Mouse (Mus musculus) limb, embryonic 11.5 days (tissue): ENCODE data around the gene Plpp4. TPM values are rescaled to one million over a fixed set of nuclear protein-coding genes. Genes with fewer than 3 reads are reported as not detected.
A peak's percentile ranks its signal among the peaks of the same experiment; 100 is the strongest.

Source experiments
- ATAC-seq: fragments of 200-750 bp; cut with Nextera tagmentation; 2 replicates; pipeline ENCODE4 v1.8.0; 2017; ENCODE audit warnings: low read depth; ENCODE audit not compliant: insufficient number of reproducible peaks, low FRiP score, low TSS enrichment
- DNase-seq: peaks from one replicate; pipeline ENCODE4 v3.0.0-alpha.2; 2015; ENCODE audit warnings: low spot score
- H3K27ac ChIP-seq: fragments of 300-500 bp; sonication (generic); replicated peaks from 2 replicates; pipeline ENCODE4 v1.5.1; 2014; ENCODE audit warnings: low read depth, mild to moderate bottlenecking, low read length
- H3K27me3 ChIP-seq: fragments of 300-500 bp; sonication (generic); 2 replicates; pipeline ENCODE4 v1.6.1; 2014; ENCODE audit warnings: mild to moderate bottlenecking, low read length, mixed read lengths; ENCODE audit not compliant: control insufficient read depth, insufficient read depth
- H3K36me3 ChIP-seq: fragments of 300-500 bp; sonication (generic); 2 replicates; pipeline ENCODE4 v1.6.1; 2014; ENCODE audit warnings: mild to moderate bottlenecking, low read length, moderate library complexity, mixed read lengths; ENCODE audit not compliant: control insufficient read depth, insufficient read depth
- H3K4me1 ChIP-seq: fragments of 300-500 bp; sonication (generic); 2 replicates; pipeline ENCODE4 v1.6.1; 2014; ENCODE audit warnings: low read length, mixed read lengths; ENCODE audit not compliant: control insufficient read depth, insufficient read depth
- H3K4me2 ChIP-seq: fragments of 300-500 bp; sonication (generic); 2 replicates; pipeline ENCODE4 v1.6.1; 2014; ENCODE audit warnings: low read depth, mild to moderate bottlenecking, moderate library complexity; ENCODE audit not compliant: severe bottlenecking
- H3K4me3 ChIP-seq: fragments of 300-500 bp; sonication (generic); 2 replicates; pipeline ENCODE4 v1.5.1; 2014; ENCODE audit warnings: low read depth, low read length
- H3K9ac ChIP-seq: fragments of 300-500 bp; sonication (generic); 2 replicates; pipeline ENCODE4 v1.6.1; 2014; ENCODE audit warnings: mild to moderate bottlenecking, low read length
- H3K9me3 ChIP-seq: fragments of 300-500 bp; sonication (generic); 2 replicates; pipeline ENCODE4 v1.6.1; 2016; ENCODE audit warnings: low read length; ENCODE audit not compliant: control insufficient read depth
- WGBS: fragments of 180-500 bp; shearing (Covaris S2); extraction: QIAGEN DNeasy Blood & Tissue Kit; methylation state at CpG from one replicate; pipeline ENCODE4 v1.1.7; 2014; 5-methylcytosine and 5-hydroxymethylcytosine counted together
- polyA plus RNA-seq: library from polyadenylated mRNA; unstranded; fragments of >200 nt; fragmentation: Nextera tagmentation; extraction: Ambion mirVana; gene quantifications from 2 replicates; pipeline ENCODE4 v1.2.1, GENCODE M21; 2014

The Plpp4 gene
- polyA plus RNA-seq, 1 experiment from 2014 or later, result 0.41 TPM

DNA sequence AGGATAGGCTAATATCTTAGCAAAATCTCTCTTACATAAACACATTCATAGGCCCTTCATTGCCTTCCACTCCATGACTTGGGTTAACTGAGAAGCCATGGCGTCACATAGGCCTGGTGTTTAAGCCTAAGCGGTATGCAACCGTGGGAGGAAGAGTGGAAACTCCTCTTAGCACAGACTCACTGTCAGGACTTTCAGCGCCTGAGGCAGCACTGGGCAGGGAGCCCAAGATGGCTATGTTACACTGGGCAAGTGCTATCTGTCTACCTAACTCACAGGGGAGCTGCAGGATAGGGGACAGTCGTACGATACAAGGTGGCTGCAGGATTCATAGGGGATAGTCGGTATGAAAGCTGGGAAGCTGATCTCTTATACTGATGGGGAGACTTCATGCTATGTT is 142.2 kb downstream of the Plpp4 start:
- Histone ChIP-seq H3K36me3 (no peaks in the 10 kb centered on the region), H3K27ac (no peak overlapping the region), H3K4me1 (no peaks in the 10 kb centered on the region), H3K9ac (no peak overlapping the region), H3K4me2 (no peak overlapping the region), H3K27me3 (no peaks in the 10 kb centered on the region), H3K9me3 (no peaks in the 10 kb centered on the region), H3K4me3 (no peak overlapping the region)
- ATAC-seq, result no peak
- 89% methylated on average over 7 of the region's 7 CpGs for WGBS
- no peak for DNase-seq

DNA sequence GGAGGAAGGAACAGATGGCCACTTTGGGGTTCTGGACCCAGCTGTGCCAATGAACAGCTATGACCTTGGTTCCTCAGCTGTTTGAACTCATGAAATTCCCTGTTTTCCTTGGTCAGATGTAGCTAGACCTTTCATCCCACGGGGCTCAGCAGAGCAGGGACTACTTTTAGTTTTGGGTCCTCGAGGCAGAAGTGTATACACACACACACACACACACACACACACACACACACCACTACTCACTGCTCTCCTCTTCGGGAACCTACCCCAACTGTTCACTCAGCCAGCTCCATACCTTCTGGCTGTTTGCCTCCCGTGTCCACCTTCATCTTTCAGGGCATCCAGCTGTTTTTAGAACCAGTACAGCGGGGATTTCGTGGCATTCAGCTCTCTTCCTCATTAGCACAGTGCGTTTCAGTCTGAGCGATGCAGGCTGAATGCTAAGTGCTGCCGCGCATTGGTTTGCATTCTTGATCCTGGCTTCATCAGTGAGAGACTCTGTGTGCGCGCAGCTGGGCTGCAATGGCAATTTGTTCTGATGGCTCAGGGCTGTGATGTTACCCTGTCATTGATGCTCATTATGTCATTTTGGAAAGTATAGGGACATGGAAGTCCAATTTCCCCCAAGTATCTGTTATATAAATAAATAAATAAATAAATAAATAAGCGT is 146.0 kb downstream of the Plpp4 start:
- ATAC-seq (no peak), DNase-seq (no peak)
- 82% methylated on average over 13 of the region's 13 CpGs for WGBS
- no peak overlapping the region for H3K4me3 ChIP-seq
- H3K9ac ChIP-seq, result no peak overlapping the region
- H3K36me3 ChIP-seq, result no peaks in the 10 kb centered on the region
- H3K27ac ChIP-seq, result no peak overlapping the region
- H3K27me3 ChIP-seq, result no peaks in the 10 kb centered on the region
- H3K9me3 ChIP-seq, result no peaks in the 10 kb centered on the region
- no peak overlapping the region for H3K4me2 ChIP-seq
- H3K4me1 ChIP-seq, result no peaks in the 10 kb centered on the region

DNA sequence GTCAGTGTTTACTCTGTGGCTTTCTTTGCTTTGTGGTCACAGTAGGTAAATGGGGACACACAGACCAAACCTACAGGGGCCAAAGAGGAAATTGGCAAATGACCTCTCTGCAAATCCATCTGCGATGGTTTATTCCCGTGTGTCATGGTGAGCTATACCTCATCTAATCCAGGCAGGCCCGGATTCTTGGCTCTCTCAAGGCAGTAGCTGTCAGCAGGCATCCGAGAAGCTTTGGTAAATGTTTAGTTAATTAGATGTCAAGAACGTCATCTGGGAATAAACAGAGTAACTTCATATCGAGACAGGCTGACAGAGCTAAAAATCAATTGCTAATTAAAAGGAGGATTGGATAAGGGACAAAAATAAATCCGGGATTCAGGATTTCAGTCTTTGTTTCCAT is 149.2 kb downstream of the Plpp4 start:
- no peak overlapping the region for H3K27ac ChIP-seq
- H3K36me3 ChIP-seq, result no peaks in the 10 kb centered on the region
- no peak for ATAC-seq
- H3K4me3 ChIP-seq, result no peak overlapping the region
- no peak overlapping the region for H3K9ac ChIP-seq
- 70% methylated on average over 7 of the region's 7 CpGs for WGBS
- no peaks in the 10 kb centered on the region for H3K4me1 ChIP-seq
- H3K27me3 ChIP-seq, result no peaks in the 10 kb centered on the region
- no peak for DNase-seq
- no peaks in the 10 kb centered on the region for H3K9me3 ChIP-seq
- H3K4me2 ChIP-seq, result no peak overlapping the region

DNA sequence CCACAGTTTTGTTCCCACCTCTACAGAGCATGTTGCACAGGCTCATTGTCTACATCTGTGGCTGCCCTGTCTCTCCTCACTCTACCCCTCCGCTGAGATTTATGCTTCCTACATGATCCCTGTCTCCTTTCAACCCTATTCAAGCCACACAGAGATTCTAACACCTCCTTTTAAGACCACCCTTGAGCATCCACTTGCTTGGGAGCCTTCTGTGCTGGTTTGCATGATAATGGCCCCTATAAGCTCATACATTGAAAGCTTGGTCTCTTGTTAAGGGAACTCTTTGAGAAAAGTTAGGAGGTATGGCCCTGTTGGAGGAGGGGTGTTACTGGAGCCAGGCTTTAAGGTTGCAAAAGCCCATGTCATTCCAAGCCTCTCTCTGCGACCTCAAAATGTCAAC is 155.9 kb downstream of the Plpp4 start:
- Histone ChIP-seq H3K27me3 (no peaks in the 10 kb centered on the region), H3K4me2 (no peak overlapping the region), H3K9me3 (no peaks in the 10 kb centered on the region; the same call in 1 of the 2 replicates), H3K4me1 (no peaks in the 10 kb centered on the region), H3K4me3 (no peak overlapping the region), H3K36me3 (no peaks in the 10 kb centered on the region), H3K9ac (no peak overlapping the region), H3K27ac (no peak overlapping the region)
- 65% methylated on average over 2 of the region's 2 CpGs for WGBS
- DNase-seq (no peak), ATAC-seq (no peak)

DNA sequence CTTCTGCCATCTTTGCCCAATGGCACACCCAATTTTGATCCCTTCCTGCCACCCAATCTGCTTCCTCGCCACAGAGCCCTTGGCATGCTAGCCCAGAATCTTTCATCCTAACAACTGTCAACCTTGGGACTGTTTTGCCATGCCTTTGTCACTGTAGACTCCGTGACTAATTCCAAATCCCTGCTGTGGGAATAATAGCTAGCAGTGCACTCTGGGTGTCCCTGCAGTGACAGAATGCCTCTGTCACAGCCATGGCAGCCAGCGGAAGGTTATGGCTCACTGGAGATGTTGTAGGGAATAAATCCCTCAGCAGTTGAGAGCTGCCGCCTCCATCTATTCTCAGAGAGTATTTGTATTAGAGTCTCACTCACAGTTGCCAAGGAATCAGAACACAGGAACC is 158.3 kb downstream of the Plpp4 start:
- Histone ChIP-seq H3K27me3 (no peaks in the 10 kb centered on the region), H3K4me2 (no peak overlapping the region), H3K36me3 (no peaks in the 10 kb centered on the region), H3K4me1 (no peaks in the 10 kb centered on the region), H3K4me3 (no peak overlapping the region), H3K9ac (no peak overlapping the region), H3K27ac (no peak overlapping the region), H3K9me3 (no peaks in the 10 kb centered on the region; the same call in 1 of the 2 replicates)
- ATAC-seq (no peak), DNase-seq (no peak)
- 69% methylated on average over 4 of the region's 4 CpGs for WGBS

DNA sequence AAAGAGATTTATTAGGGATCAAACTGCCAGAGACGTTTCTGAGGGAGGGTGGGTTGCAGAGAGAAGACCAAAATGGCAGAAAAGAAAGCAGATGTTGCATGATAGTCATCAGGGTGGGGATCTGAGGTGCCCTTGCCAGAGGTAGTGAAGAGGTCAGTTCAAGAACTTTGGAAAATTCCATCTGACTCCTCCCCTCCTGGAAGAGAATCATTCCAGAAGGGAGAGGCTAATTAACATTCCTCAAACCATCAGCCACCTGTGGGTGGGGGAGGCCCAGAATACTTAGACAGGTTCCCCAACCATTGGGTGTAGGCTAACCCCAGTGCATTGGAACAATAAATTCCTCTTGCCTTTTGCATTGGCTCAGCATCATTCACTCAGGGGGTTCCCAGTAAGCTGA is 164.3 kb downstream of the Plpp4 start:
- Histone ChIP-seq H3K4me1 (no peaks in the 10 kb centered on the region), H3K9ac (no peak overlapping the region), H3K36me3 (no peaks in the 10 kb centered on the region), H3K9me3 (no peaks in the 10 kb centered on the region), H3K27me3 (no peaks in the 10 kb centered on the region), H3K4me2 (no peak overlapping the region), H3K27ac (no peak overlapping the region), H3K4me3 (no peak overlapping the region)
- 39% methylated on average over 1 of the region's 1 CpGs for WGBS
- ATAC-seq, result no peak
- DNase-seq, result no peak

DNA sequence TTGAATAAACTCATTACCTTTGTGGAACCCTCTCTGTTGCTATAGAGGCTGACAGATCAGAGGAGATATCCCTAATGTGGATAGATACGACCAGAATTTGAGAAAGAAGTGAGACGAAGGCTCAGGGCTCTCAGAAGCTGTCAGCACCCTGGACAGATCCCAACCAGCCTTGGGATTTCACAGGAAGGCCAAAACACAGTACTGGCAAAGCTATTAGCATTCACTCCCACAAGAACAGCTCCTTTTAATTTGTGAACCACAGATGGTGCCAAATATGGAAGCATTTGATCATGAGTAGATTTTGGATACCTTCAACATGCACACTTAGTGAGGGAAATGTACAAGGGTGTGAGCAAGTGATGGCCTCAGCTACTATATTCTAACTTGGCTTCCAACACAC is 168.7 kb downstream of the Plpp4 start:
- H3K4me2 ChIP-seq, result no peak overlapping the region
- H3K27ac ChIP-seq, result no peak overlapping the region
- WGBS, result 32% methylated on average over 2 of the region's 2 CpGs
- DNase-seq (peak; percentile 80), ATAC-seq (no peak)
- H3K27me3 ChIP-seq, result no peaks in the 10 kb centered on the region
- H3K36me3 ChIP-seq, result no peaks in the 10 kb centered on the region
- H3K4me1 ChIP-seq, result no peaks in the 10 kb centered on the region
- H3K9me3 ChIP-seq, result no peaks in the 10 kb centered on the region
- H3K9ac ChIP-seq, result no peak overlapping the region
- no peak overlapping the region for H3K4me3 ChIP-seq

DNA sequence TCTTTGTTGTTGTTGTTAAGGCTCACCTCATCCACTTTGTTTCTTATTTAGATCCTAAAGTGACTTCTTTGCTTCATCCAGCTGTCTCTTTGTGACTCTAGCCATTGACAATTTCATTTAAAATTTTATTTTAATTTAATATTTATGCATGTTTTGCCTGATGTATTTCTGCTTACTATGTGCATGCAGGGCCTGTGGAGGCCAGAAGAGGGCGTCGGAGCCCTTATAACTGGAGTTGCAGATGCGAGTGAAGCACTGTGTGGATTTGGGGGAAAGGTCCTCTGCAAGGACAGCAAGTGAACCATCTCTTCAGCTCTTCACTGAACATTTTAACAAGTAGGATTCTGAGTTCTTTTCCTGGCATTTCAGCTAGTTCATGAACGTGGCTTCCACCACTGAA is 172.0 kb downstream of the Plpp4 start:
- Histone ChIP-seq H3K9ac (no peak overlapping the region), H3K4me2 (no peak overlapping the region), H3K4me1 (no peaks in the 10 kb centered on the region), H3K4me3 (no peak overlapping the region), H3K36me3 (no peaks in the 10 kb centered on the region), H3K9me3 (no peaks in the 10 kb centered on the region), H3K27ac (no peak overlapping the region), H3K27me3 (no peaks in the 10 kb centered on the region)
- ATAC-seq (no peak), DNase-seq (no peak)
- 43% methylated on average over 4 of the region's 4 CpGs for WGBS

DNA sequence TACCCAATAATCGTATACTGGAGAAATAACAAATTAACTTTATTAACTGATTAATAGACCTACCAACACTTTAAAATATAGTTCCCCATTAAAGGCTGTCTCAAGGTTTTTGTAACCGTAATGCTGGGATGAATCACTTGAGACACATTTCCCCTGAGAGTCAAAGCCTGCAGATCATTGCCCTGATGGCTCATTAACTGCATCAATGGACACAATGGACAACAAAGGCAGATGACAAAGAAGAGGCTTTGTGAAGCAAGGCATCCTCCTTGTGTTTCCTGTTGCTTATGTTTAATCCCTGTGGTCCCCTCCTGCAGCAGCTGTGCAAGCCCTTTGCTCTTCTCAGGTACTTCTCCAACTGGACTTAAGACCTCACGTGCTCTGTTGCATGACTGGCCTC is 173.1 kb downstream of the Plpp4 start:
- no peak overlapping the region for H3K27ac ChIP-seq
- H3K9ac ChIP-seq, result no peak overlapping the region
- H3K9me3 ChIP-seq, result no peaks in the 10 kb centered on the region
- no peaks in the 10 kb centered on the region for H3K4me1 ChIP-seq
- no peak for ATAC-seq
- no peak for DNase-seq
- no peaks in the 10 kb centered on the region for H3K36me3 ChIP-seq
- no peaks in the 10 kb centered on the region for H3K27me3 ChIP-seq
- WGBS, result 85% methylated on average over 3 of the region's 3 CpGs
- no peak overlapping the region for H3K4me2 ChIP-seq
- no peak overlapping the region for H3K4me3 ChIP-seq
